Mouse (Mus musculus) adrenal gland, adult 18-20 months (tissue): ENCODE data around the gene Casd1. TPM values are rescaled to one million over a fixed set of nuclear protein-coding genes. Genes with fewer than 3 reads are reported as not detected.
"Not testable (repeated sequence)": the region's sequence is repeated elsewhere in the genome, so short reads cannot be mapped to it uniquely, and the experiment has no call there.

ENCODE experiments used
- DNase-seq, 2 experiments: peaks; one replicate each; pipeline ENCODE4 v3.0.0; 2021 to 2022; ENCODE audit warnings: low spot score in 2 of 2
- total RNA-seq, 2 experiments: library from RNA; stranded (reverse); gene quantifications; 1 replicate in 1 of 2; 2 replicates in 1 of 2; pipeline ENCODE4 v1.2.3; 2021

Casd1 gene
- total RNA-seq, 2 experiments from 2014 or later: 21.3 to 30.9 TPM

- DNase-seq: no peak
Measured at GRCm38 (mm10) chr6:4611853-4612252, 11.2 kb downstream of the Casd1 start.

GRCm38 (mm10) chr6:4612431-4612830 lies 11.8 kb downstream of the Casd1 start:
- no peak for DNase-seq

- no peak for DNase-seq
Measured at GRCm38 (mm10) chr6:4617911-4618310, 17.3 kb downstream of the Casd1 start.

- no peak for DNase-seq
Measured at GRCm38 (mm10) chr6:4631464-4631863, 30.8 kb downstream of the Casd1 start.

- no peak for DNase-seq
Measured at GRCm38 (mm10) chr6:4633189-4633588, 32.5 kb downstream of the Casd1 start.

GRCm38 (mm10) chr6:4634804-4635203 lies 34.2 kb downstream of the Casd1 start:
- DNase-seq: no peak

GRCm38 (mm10) chr6:4642068-4642467 lies 41.4 kb downstream of the Casd1 start:
- no peak for DNase-seq

- no peak for DNase-seq
Measured at GRCm38 (mm10) chr6:4647351-4647750, 46.7 kb downstream of the Casd1 start.

- DNase-seq: no peak
Measured at GRCm38 (mm10) chr6:4652596-4653134, 52.0 kb downstream of the Casd1 start.

GRCm38 (mm10) chr6:4653741-4654140 lies 53.1 kb downstream of the Casd1 start:
- not testable (repeated sequence) for DNase-seq

- DNase-seq: no peak
Measured at GRCm38 (mm10) chr6:4655466-4655865, 54.8 kb downstream of the Casd1 start.

GRCm38 (mm10) chr6:4655924-4656323 lies 55.3 kb downstream of the Casd1 start:
- DNase-seq: no peak

GRCm38 (mm10) chr6:4658861-4659260 lies 58.2 kb downstream of the Casd1 start:
- no peak for DNase-seq

- no peak for DNase-seq
Measured at GRCm38 (mm10) chr6:4663516-4663915, 62.9 kb downstream of the Casd1 start.

GRCm38 (mm10) chr6:4664313-4664712 lies 63.7 kb downstream of the Casd1 start:
- no peak for DNase-seq

GRCm38 (mm10) chr6:4665154-4665553 lies 64.5 kb downstream of the Casd1 start:
- no peak for DNase-seq

GRCm38 (mm10) chr6:4677356-4677761 lies 76.7 kb downstream of the Casd1 start:
- DNase-seq: no peak

GRCm38 (mm10) chr6:4679981-4680380 lies 79.3 kb downstream of the Casd1 start:
- no peak for DNase-seq

- DNase-seq: no peak
Measured at GRCm38 (mm10) chr6:4680576-4680975, 79.9 kb downstream of the Casd1 start.

- no peak for DNase-seq
Measured at GRCm38 (mm10) chr6:4684706-4685340, 84.2 kb downstream of the Casd1 start.

GRCm38 (mm10) chr6:4690438-4690837 lies 89.8 kb downstream of the Casd1 start:
- no peak for DNase-seq
